Mouse (Mus musculus): ENCODE data around the gene Sigmar1.
"Not testable (repeated sequence)": the region's sequence is repeated elsewhere in the genome, so short reads cannot be mapped to it uniquely, and the experiment has no call there.

Sigmar1 gene

GRCm38 (mm10) chr4:41712421-41713196 is 43.3 kb downstream of the Sigmar1 start:
- no peak for DNase-seq (ENCODE audit: inconsistent age in 2 of 2, low spot score in 1 of 2)

- DNase-seq (ENCODE audit: inconsistent age in 2 of 2, low spot score in 1 of 2), result no peak
These were observed 44.1 kb downstream of the Sigmar1 start for GRCm38 (mm10) chr4:41711705-41712375.

DNA sequence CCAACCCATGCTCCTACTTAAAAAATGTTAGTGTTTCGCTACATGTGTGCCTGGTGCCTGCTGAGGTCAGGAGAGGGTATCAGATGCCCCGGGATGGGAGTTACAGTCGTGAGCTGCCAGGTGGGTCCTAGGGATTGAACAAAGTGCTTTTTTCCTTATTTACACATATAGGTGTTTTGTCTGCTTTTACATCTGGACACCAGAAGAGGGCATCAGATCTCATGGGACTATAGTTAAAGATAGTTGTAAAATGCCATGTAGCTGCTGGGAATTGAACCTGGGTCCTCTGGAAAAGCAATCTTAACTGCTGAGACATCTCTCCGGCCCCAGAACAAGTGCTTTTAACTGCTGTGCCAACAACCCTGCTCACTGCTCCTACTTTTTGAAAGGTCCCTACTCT is 45.7 kb downstream of the Sigmar1 start:
- DNase-seq (ENCODE audit: inconsistent age in 2 of 2, low spot score in 1 of 2), result no peak

GRCm38 (mm10) chr4:41708192-41708745 is 47.7 kb downstream of the Sigmar1 start:
- DNase-seq (ENCODE audit: inconsistent age in 2 of 2, low spot score in 1 of 2), result peak in 1 of 2 experiments; percentile 89

DNA sequence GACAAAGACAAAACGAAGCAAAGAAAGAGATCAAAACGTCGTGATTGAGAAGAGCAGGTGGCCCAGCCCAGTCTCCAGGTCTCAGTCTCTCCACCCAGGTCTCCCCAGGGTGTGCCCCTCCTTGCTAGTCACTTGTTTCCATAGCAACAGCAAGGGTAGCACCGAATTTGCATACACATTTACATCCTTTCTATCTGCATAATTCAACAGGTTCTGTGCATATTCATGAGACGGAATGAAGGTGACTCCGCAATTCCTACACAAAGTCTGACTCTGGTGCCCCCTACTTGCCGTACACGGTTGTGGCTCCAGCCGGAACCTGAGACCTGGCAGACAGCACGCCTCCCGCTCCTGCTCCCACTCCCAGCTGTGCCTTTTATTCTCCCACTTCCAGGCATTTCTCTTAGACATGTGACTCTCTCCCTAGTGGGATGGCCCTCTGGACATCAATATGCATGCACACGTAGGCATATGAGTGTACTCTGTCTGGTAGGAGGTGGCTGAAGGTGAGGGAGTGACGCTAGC is 48.9 kb downstream of the Sigmar1 start:
- peak; percentile 64 to 87 for DNase-seq (ENCODE audit: inconsistent age in 2 of 2, low spot score in 1 of 2)

GRCm38 (mm10) chr4:41705922-41706754 is 49.8 kb downstream of the Sigmar1 start:
- DNase-seq (ENCODE audit: inconsistent age in 2 of 2, low spot score in 1 of 2), result peak in 1 of 2 experiments; percentile 34

GRCm38 (mm10) chr4:41704651-41705050 is 51.3 kb downstream of the Sigmar1 start:
- DNase-seq (ENCODE audit: inconsistent age in 2 of 2, low spot score in 1 of 2), result no peak

- DNase-seq (ENCODE audit: inconsistent age in 2 of 2, low spot score in 1 of 2), result not testable (repeated sequence)
These were observed 53.7 kb downstream of the Sigmar1 start for GRCm38 (mm10) chr4:41702226-41702625.

DNA sequence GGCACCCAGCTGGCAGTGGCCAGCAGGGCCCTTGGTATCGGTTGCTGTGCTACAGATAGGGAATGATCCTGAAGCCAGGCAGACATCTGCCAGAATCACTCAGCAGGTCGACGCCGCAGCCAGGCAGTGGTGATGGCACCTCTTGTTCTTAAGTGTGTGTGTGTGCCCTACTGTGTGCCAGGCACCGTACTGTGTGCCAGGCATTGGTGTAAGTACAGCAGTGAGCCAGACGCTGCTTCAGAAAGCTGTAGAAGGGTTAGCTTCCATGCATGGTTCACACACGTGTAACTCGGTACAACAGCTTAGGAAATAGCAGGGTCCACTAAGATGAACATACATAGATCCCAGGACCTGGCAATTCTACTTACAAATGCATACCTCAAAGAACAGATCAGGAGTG is 55.7 kb downstream of the Sigmar1 start:
- DNase-seq (ENCODE audit: inconsistent age in 2 of 2, low spot score in 1 of 2), result not testable (repeated sequence)

DNA sequence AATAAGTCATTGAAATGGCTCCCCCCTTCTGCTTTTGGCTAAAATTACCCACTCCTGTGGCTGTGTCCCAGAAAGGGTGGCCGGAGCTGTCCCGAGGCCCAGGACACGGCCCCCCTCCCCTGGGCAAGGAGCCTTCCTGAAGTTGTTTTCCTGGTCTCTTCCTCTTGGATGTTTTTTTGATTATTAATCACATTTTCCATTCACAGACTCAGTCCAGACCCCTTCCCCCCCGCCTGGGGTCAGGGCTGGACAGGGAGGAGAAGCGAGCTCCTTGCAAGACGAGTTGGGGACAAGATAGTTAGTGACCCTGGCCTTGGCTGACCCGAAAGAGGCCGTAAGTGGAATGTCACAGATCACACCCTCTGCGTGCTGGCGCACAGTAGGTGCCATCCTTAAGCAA is 56.2 kb downstream of the Sigmar1 start, which contains the start of gene Il11ra1:
Gene Il11ra1, plus strand, starts transcription at position 207 of the 400 bp plus-strand sequence.
- peak in 1 of 2 experiments; percentile 44 for DNase-seq (ENCODE audit: inconsistent age in 2 of 2, low spot score in 1 of 2)

DNA sequence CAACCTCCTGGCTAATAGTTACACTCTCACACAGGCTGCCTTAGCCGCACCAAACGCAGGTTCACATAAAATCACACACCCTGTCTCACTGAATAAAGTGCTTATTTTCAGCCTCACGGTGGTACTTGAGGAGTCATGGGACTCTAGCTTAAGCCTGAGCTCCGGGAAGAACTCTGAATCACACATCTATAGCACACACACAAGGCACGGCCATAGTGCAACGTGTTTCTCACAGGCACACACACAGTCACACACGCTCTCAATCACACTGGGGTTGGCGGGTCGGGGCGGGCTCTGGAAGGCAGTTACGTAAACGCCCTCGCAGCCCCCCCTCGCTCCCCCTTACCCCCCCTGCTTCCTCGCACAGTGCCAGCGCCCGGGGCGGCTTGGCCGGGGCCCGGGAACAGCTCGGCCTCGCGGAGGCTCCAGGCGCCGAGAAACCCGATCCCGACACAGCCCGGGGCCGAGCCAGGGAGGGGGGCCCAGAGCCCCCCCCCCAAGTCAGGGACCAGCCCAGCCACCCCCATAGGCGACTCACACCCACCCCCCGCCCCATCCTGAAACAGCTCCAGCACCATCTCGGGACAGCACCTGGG is 57.4 kb downstream of the Sigmar1 start:
- peak; percentile 68 to 78 for DNase-seq (ENCODE audit: inconsistent age in 2 of 2, low spot score in 1 of 2)

DNA sequence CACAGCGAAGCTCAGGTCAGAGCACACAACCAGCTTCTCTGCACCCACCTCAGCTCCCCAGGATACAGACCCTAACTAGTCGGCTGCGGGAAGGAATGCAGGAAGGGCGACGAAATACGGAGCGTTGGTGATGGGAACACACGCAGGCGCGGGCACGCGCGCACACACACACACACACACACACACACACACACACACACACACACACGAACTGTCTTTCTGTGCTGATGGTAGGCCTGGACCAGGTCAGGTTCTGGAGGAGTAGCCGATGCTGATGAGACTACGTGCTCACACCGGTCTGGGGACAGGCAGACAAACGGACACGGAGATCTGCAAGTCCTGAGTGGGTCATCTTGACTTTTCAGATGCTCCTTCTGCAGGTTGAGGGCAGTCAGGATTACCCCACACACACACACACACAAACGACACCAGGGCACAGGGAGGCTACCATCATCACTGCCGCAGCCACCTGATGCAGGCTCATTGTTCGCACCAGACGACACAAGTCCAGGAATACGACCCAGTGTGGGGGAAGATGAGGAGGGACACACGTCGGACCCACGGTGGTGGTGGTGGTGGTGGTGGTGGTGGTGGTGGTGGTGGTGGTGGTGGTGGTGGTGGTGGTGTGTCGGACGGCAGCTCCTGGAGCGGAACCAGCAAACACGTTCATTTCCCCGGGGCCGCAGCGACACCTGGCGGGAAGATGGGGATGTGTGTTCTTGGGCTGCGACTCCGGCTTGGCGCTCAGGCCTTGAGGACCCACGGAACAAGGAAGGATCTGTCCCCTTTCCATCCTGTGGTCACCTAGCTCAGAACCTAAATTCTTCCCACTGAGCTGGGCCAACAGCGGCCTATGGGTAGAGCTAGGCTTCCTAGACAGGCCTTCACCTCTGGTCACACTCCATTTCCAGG is 58.8 kb downstream of the Sigmar1 start, which contains the start of gene Cntfr:
Gene Cntfr, minus strand, starts transcription at position 160 of the 912 bp plus-strand sequence.
- peak; percentile 87 to 95 for DNase-seq (ENCODE audit: inconsistent age in 2 of 2, low spot score in 1 of 2)

DNA sequence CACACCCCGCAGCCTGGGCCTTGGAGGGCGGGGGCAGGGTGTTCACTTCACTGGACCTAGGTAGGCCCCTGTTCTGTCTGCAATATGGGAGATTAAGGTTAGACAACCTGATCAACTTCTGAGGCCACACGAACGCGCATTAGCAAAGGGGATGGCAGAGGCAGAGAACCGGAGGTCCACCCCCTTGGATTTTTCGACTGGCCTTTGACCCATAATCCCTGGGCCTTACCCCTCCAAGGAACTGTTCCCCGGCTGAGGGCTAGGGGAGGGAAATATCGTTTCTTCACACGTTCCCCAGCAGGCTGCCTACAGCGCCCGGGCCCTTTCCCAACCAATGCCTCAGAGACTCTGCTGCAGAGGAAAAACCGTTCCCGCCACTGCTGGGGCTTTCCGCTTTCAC is 59.5 kb downstream of the Sigmar1 start:
- peak in 1 of 2 experiments; percentile 60 for DNase-seq (ENCODE audit: inconsistent age in 2 of 2, low spot score in 1 of 2)

DNA sequence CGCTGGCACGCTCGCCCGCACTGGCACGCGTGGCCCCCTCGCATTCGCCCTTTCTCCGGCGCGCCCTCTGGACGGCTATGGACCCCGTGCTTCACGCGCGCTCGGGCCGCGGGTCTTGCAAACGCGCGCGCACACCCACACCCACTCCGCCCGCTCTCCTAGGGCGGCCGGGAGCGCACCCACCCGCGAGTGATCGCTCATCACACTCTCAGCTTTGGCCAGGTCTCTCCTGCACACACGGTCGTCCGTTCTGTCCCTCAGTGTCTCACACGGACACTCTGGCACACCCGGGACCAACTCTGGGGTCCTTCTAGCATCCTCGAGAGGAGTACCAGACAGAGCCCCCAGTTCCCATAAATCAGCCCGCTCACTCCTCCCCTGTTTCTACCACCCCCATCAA is 60.2 kb downstream of the Sigmar1 start:
- peak in 1 of 2 experiments; percentile 49 for DNase-seq (ENCODE audit: inconsistent age in 2 of 2, low spot score in 1 of 2)

DNA sequence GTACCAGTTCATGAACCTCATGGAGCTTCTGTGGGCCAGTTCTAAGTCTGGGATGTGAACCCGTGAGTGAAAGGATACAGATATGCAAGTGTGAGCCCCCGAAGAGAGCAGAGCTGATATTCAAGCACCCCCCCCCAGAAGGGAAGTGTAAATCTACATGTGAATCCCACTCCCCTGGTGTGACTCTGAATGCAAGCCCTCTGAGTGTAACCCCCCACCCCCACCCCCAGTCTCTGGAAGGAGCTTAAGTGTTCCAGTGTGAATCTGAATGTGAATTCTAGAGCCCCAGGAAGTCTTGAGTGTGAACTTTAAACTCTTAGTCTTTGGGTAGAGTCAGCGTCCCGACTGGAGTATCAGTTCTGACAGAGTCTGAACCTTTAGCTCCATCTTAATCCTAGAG is 62.4 kb downstream of the Sigmar1 start:
- not testable (repeated sequence) for DNase-seq (ENCODE audit: inconsistent age in 2 of 2, low spot score in 1 of 2)

- not testable (repeated sequence) for DNase-seq (ENCODE audit: inconsistent age in 2 of 2, low spot score in 1 of 2)
These were observed 65.9 kb downstream of the Sigmar1 start for GRCm38 (mm10) chr4:41690014-41690413.

DNA sequence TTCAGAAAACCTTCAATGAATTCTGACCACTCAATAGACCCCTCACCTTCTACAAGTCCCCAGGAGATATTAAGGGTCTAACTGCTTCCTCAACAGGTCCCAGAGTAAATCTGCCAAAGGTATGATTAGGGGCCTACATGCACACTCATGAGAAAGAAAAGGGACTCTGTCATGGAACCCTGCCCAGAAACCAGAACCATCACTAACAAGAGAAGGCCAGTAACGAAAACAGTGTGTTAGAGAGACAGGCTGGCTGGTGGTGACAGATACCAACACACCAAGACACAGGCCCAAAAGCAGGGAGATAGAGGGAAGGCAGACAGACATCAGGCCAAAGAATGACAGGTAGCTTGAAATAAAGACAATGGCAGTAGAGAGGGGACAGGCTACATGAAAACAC is 67.4 kb downstream of the Sigmar1 start:
- not testable (repeated sequence) for DNase-seq (ENCODE audit: inconsistent age in 2 of 2, low spot score in 1 of 2)
